Mouse (Mus musculus): ENCODE data around the gene Sycn.

Gene Sycn

DNA sequence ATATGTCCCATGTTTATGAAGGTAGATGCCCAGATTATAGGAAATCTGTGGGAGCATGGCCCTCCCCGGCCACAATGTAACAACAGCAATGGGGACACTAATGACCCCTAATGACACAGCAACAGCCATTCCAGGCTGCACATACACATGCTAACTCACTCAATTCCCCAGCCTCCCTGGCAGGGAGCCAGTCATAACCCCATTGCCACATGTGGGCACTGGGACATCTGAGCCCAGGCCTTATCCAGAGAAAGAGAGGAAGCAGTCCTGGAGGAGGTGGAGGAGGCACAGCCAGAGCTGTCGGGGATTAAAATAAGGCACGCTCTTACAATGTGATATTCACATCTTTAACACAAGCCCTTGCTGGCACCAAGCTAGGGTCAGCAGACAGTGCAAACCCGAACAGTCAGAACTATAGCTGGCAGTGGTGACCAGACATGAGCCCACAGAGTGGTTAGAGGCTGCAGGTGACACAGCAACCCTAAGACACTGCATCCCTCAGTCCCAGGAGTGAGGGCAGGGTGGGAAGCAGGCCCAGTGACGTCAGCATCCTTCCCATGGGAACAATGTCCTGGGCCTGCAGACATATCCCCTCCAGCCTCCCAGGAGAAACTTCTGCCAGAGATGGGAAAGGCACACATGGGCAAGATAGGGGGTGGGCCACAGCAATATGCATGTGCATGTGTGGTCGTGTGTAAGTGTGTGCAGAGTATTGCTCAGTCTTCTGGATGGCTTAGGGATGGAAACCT lies 46.2 kb downstream of the Sycn start:
- DNase-seq, result peak; percentile 59 to 75

- peak; percentile 71 to 83 for DNase-seq
Measured at GRCm38 (mm10) chr7:28587644-28588043, 47.0 kb downstream of the Sycn start.

Data from kidney, postnatal 25 days (tissue).